Mouse (Mus musculus) cerebellum, adult 11 months (tissue): ENCODE results near the gene Mpig6b.

Experiments used
- DNase-seq: peaks from one replicate; pipeline ENCODE4 v3.0.0; 2022

Mpig6b gene

GRCm38 (mm10) chr17:35015296-35015695, 50.7 kb downstream of the Mpig6b start:
- DNase-seq: no peak

- DNase-seq: no peak
These were observed 52.8 kb downstream of the Mpig6b start for GRCm38 (mm10) chr17:35013221-35013620.
